Mouse (Mus musculus) limb, embryonic 14.5 days (tissue): ENCODE data around the gene Ahdc1. TPM values are rescaled to one million over a fixed set of nuclear protein-coding genes. Genes with fewer than 3 reads are reported as not detected.

ENCODE experiments used
- ATAC-seq: fragments of 200-750 bp; cut with Nextera tagmentation; 2 replicates; pipeline ENCODE4 v1.8.0; 2017; ENCODE audit warnings: low read depth, moderate number of reproducible peaks, moderate TSS enrichment; ENCODE audit not compliant: low FRiP score
- DNase-seq: peaks from one replicate; pipeline ENCODE4 v3.0.0-alpha.2; 2015; ENCODE audit warnings: low spot score
- H3K27ac ChIP-seq: fragments of 300-500 bp; sonication (generic); replicated peaks from 2 replicates; pipeline ENCODE4 v1.5.1; 2014; ENCODE audit warnings: low read depth, mild to moderate bottlenecking, low read length, moderate library complexity, mixed read lengths
- H3K27me3 ChIP-seq: fragments of 300-500 bp; sonication (generic); 2 replicates; pipeline ENCODE4 v1.6.1; 2014; ENCODE audit warnings: low read length, mixed read lengths; ENCODE audit not compliant: control insufficient read depth, insufficient read depth
- H3K36me3 ChIP-seq: fragments of 300-500 bp; sonication (generic); 2 replicates; pipeline ENCODE4 v1.6.1; 2014; ENCODE audit warnings: mild to moderate bottlenecking, low read length, moderate library complexity, mixed read lengths; ENCODE audit not compliant: control insufficient read depth, insufficient read depth
- H3K4me1 ChIP-seq: fragments of 300-500 bp; sonication (generic); 2 replicates; pipeline ENCODE4 v1.6.1; 2014; ENCODE audit warnings: antibody characterized with exemption, low read length, mixed read lengths; ENCODE audit not compliant: control insufficient read depth, insufficient read depth
- H3K4me2 ChIP-seq: fragments of 300-500 bp; sonication (generic); replicated peaks from 2 replicates; pipeline ENCODE4 v1.6.1; 2014; ENCODE audit warnings: low read depth, mild to moderate bottlenecking, low read length, moderate library complexity; ENCODE audit not compliant: severe bottlenecking
- H3K4me3 ChIP-seq: fragments of 300-500 bp; sonication (generic); replicated peaks from 2 replicates; pipeline ENCODE4 v1.5.1; 2014; ENCODE audit warnings: low read length
- H3K9ac ChIP-seq: fragments of 300-500 bp; sonication (generic); 2 replicates; pipeline ENCODE4 v1.6.1; 2014; ENCODE audit warnings: mild to moderate bottlenecking, low read depth, low read length, moderate library complexity; ENCODE audit not compliant: severe bottlenecking
- H3K9me3 ChIP-seq: fragments of 300-500 bp; sonication (generic); 2 replicates; pipeline ENCODE4 v1.6.1; 2016; ENCODE audit warnings: low read length; ENCODE audit not compliant: control insufficient read depth
- POLR2A ChIP-seq: fragments of 200-500 bp; IDR thresholded peaks from 2 replicates; pipeline ENCODE4 v1.8.0; 2012; ENCODE audit warnings: inconsistent platforms, mild to moderate bottlenecking, moderate library complexity, borderline replicate concordance; ENCODE audit not compliant: insufficient read depth, insufficient read length; ENCODE audit errors: extremely low read depth
- WGBS: fragments of 180-500 bp; shearing (Covaris S2); extraction: QIAGEN DNeasy Blood & Tissue Kit; methylation state at CpG from one replicate; pipeline ENCODE4 v1.1.7; 2014; 5-methylcytosine and 5-hydroxymethylcytosine counted together
- polyA plus RNA-seq, 2 experiments: library from polyadenylated mRNA; depleted of rRNA in 1 of 2; stranded (reverse) in 1 of 2; unstranded in 1 of 2; fragments of >200 nt; fragmentation: Nextera tagmentation in 1 of 2; extraction: Ambion mirVana in 1 of 2; gene quantifications; 2 replicates each; pipeline versions ENCODE4 v1.2.1 to v1.2.3; 2012 to 2014

Gene Ahdc1
- polyA plus RNA-seq, 2 experiments, result 12.9 to 29.6 TPM

DNA sequence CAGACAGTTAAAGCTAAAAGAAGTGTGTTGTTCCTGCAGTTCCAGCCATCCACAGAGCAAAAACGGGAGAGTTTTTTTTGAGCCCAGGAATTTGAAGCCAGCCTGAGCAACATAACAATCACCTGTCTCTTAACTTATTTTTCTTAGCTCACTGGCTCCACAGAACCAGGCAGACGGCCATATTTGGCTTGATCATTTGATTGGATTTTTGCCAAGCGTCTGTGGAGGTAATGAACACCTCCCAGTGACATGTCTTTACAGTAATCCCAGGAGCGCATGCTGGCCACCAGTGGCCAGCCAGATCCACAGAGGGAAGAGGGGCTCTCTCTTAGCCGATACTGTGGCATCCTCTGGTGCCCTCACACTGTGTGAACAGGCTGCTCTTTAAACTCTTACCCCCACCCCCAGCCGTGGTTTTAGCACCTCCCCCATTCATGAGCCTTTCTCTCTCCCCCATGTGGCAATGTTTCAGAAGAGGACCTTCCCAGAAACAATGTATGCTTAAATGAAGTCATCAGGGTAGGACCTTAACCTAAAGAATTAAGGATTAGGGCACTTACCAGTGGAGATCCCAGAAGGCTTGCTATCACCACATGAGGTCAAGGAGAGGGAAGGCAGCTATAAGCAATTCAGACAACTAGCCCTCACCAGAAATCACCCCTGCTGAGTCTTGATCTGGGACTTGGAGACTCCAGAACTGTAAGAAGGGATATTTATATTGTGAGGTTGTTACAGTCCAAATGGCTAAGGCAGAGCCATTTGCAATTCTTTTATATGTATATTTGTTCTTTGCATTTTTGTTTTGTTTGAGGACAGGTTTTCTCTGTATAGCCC is 42.7 kb upstream of the Ahdc1 start:
- Histone ChIP-seq H3K4me3 (no peak overlapping the region), H3K27me3 (no peaks in the 10 kb centered on the region), H3K4me2 (no peak overlapping the region), H3K9ac (no peak overlapping the region), H3K4me1 (no peaks in the 10 kb centered on the region), H3K36me3 (no peaks in the 10 kb centered on the region), H3K27ac (no peak overlapping the region), H3K9me3 (no peaks in the 10 kb centered on the region)
- WGBS, result 32% methylated on average over 6 of the region's 6 CpGs
- ATAC-seq, result no peak
- DNase-seq, result no peak
- no peak for TF ChIP-seq POLR2A

DNA sequence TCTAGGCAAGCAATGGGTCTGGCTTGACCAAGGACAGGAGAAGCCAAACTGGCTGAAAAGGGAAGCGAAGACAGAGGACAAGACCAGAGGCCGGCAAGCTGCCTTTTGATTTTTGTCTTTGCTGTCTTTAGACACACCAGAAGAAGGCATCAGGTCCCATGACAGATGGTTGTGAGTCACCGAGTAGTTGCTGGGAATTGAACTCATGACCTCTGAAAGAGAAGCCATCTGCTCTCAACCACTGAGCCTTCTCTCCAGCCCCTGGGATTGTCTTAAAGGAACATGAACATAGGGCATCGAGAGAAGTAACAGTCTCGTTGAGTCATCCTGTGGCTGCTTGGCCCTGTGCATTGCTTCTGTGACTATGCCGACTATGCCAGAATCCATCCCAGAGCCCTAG is 39.5 kb upstream of the Ahdc1 start:
- H3K9me3 ChIP-seq, result no peaks in the 10 kb centered on the region
- H3K36me3 ChIP-seq, result no peaks in the 10 kb centered on the region
- ATAC-seq (no peak), DNase-seq (no peak)
- 77% methylated on average over 6 of the region's 6 CpGs for WGBS
- H3K4me3 ChIP-seq, result no peak overlapping the region
- H3K27me3 ChIP-seq, result no peaks in the 10 kb centered on the region; the same call in 1 of the 2 replicates
- H3K27ac ChIP-seq, result no peak overlapping the region
- TF ChIP-seq POLR2A, result no peak
- no peak overlapping the region for H3K9ac ChIP-seq
- H3K4me2 ChIP-seq, result no peak overlapping the region
- H3K4me1 ChIP-seq, result peaks cover 20% of the 10 kb centered on the region; the same call in 1 of the 2 replicates

DNA sequence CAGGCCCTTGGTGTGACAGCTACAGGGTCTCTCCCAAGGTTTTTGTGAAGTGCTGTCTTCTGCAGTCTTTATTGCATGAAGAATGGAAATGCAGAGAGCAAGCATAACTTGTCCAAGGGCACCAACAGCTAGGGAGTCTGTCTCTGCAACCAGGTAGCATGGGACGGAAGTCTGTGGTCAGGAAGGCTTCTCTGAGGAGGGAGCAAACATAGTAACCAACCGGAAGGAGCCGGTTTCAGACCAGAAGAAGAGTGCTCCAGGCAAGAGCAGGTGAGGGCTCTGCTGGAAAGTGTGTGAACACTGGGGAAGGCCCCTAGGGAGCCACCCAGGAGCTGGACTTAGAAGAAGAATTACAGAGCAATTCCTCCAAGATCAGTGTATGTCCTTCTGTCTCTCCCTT is 39.0 kb upstream of the Ahdc1 start:
- Histone ChIP-seq H3K36me3 (no peaks in the 10 kb centered on the region), H3K9ac (no peak overlapping the region), H3K4me2 (no peak overlapping the region), H3K27me3 (no peaks in the 10 kb centered on the region; the same call in 1 of the 2 replicates), H3K4me3 (no peak overlapping the region), H3K9me3 (no peaks in the 10 kb centered on the region), H3K27ac (no peak overlapping the region), H3K4me1 (peaks cover 20% of the 10 kb centered on the region; the same call in 1 of the 2 replicates)
- TF ChIP-seq POLR2A, result no peak
- ATAC-seq (no peak), DNase-seq (no peak)
- 66% methylated on average over 3 of the region's 3 CpGs for WGBS

DNA sequence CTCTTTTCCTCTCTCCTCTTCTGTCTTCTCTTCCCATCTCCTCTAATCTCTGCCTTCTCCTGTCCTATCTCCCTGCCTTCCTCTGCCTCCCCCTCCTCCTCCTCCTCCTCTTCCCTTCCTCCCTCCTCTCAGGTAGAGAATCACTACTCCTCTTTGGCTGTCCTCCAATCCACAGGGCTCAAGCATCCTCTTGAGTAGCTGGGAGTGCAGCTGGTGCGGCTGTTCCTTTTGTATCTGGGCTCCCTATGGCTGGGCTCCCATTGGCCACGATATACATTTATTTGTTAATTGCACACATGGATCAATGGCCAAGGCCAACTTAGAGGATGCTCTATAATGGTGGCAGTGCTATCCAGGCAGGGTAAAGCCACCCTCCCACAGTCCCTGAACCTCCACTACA is 38.5 kb upstream of the Ahdc1 start:
- Histone ChIP-seq H3K36me3 (no peaks in the 10 kb centered on the region), H3K27me3 (no peaks in the 10 kb centered on the region; the same call in 1 of the 2 replicates), H3K4me3 (no peak overlapping the region), H3K9me3 (no peaks in the 10 kb centered on the region), H3K27ac (0 out of 2 replicates have a peak overlapping the region, but pooled peaks have one; percentile 5), H3K4me1 (peaks cover 20% of the 10 kb centered on the region; the same call in 1 of the 2 replicates), H3K4me2 (no peak overlapping the region), H3K9ac (no peak overlapping the region)
- 37% methylated on average over 2 of the region's 2 CpGs for WGBS
- ATAC-seq (no peak), DNase-seq (no peak)
- TF ChIP-seq POLR2A, result no peak

DNA sequence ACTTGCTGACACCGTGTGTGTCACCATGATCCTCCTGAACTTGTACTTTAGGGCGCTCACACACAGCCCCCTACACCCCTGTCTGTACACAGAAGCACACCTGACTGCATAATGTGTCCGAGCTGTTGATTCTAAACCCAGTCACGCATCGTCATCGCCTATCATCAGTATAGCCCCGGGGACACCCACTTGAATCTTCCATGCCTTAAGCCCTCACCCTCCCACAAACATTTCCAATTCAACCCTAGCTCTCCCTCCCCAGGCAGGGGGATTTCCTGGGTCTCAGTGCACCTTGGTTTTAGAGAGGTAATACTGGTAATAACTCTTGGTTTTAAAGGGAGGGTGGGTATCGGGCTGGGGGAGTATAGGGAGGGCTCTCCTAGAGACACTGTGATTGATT is 37.9 kb upstream of the Ahdc1 start:
- Histone ChIP-seq H3K4me2 (no peak overlapping the region), H3K27me3 (no peaks in the 10 kb centered on the region; the same call in 1 of the 2 replicates), H3K27ac (no peak overlapping the region), H3K4me3 (no peak overlapping the region), H3K36me3 (no peaks in the 10 kb centered on the region), H3K9ac (no peak overlapping the region), H3K9me3 (no peaks in the 10 kb centered on the region), H3K4me1 (peaks cover 20% of the 10 kb centered on the region; the same call in 1 of the 2 replicates)
- 57% methylated on average over 8 of the region's 8 CpGs for WGBS
- ATAC-seq (no peak), DNase-seq (no peak)
- TF ChIP-seq POLR2A, result no peak
